Mouse (Mus musculus): ENCODE data around the gene Grik1. TPM values are rescaled to one million over a fixed set of nuclear protein-coding genes. Genes with fewer than 3 reads are reported as not detected.

The Grik1 gene
- total RNA-seq, 2 experiments from 2014 or later = not detected

- DNase-seq (ENCODE audit: low spot score) = no peak
Measured at GRCm38 (mm10) chr16:87864526-87864925, 425.5 kb downstream of the Grik1 start.

- DNase-seq (ENCODE audit: low spot score) = no peak
Measured at GRCm38 (mm10) chr16:87861722-87862121, 428.3 kb downstream of the Grik1 start.

- no peak for DNase-seq (ENCODE audit: low spot score)
Measured at GRCm38 (mm10) chr16:87853451-87854085, 436.5 kb downstream of the Grik1 start.

- DNase-seq (ENCODE audit: low spot score) = no peak
Measured at GRCm38 (mm10) chr16:87851550-87851949, 438.5 kb downstream of the Grik1 start.

- DNase-seq (ENCODE audit: low spot score) = no peak
Measured at GRCm38 (mm10) chr16:87848799-87849198, 441.3 kb downstream of the Grik1 start.

Other genes starting within 250 kb of the Grik1 start
- gene Cldn17, start 216.7 kb upstream of the Grik1 start, total RNA-seq (2021) = not detected

Measured in gastrocnemius, adult 18-20 months (tissue).